Mouse (Mus musculus) erythroblast, embryonic 14.5 days (primary cell): ENCODE measurements at regions not wholly inside any gene's neighbourhood (a gene's known extent, or its start where the extent isn't known, plus 50 kb on each side); places are given as distances from the start of the nearest gene placed in this dataset.
"Not testable (repeated sequence)": the region's sequence is repeated elsewhere in the genome, so short reads cannot be mapped to it uniquely, and the experiment has no call there.

ENCODE experiments used
- H3K27me3 ChIP-seq: 2 replicates; pipeline ENCODE4 v1.6.1; 2012; ENCODE audit warnings: inconsistent platforms; ENCODE audit not compliant: control insufficient read depth
- H3K36me3 ChIP-seq: 2 replicates; pipeline ENCODE4 v1.6.1; 2012; ENCODE audit warnings: mild to moderate bottlenecking, inconsistent platforms; ENCODE audit not compliant: control insufficient read depth
- H3K4me1 ChIP-seq: 2 replicates; pipeline ENCODE4 v1.6.1; 2012; ENCODE audit warnings: inconsistent platforms; ENCODE audit not compliant: control insufficient read depth
- H3K4me3 ChIP-seq: replicated peaks from 2 replicates; pipeline ENCODE3; 2012; ENCODE audit warnings: moderate library complexity, mild to moderate bottlenecking, inconsistent platforms
- H3K9me3 ChIP-seq: 2 replicates; pipeline ENCODE4 v1.6.1; 2012; ENCODE audit warnings: low read length, inconsistent platforms, mixed read lengths; ENCODE audit not compliant: control insufficient read depth
- GATA1 ChIP-seq: IDR thresholded peaks from 2 replicates; pipeline ENCODE4 v1.6.1; 2012; ENCODE audit warnings: low read length, inconsistent platforms, mixed read lengths
- TAL1 ChIP-seq: IDR thresholded peaks from 3 replicates; pipeline ENCODE4 v1.6.1; 2012; ENCODE audit warnings: low read length, inconsistent platforms, mixed read lengths

- Histone ChIP-seq H3K36me3 (no peaks in the 10 kb centered on the region), H3K4me3 (no peak overlapping the region), H3K9me3 (no peaks in the 10 kb centered on the region), H3K4me1 (no peaks in the 10 kb centered on the region), H3K27me3 (no peaks in the 10 kb centered on the region)
- TF ChIP-seq GATA1 (no peak), TAL1 (no peak)
Measured at GRCm38 (mm10) chr14:54014628-54015027, 239.3 kb downstream of the Dad1 start.

- TF ChIP-seq GATA1, result no peak
- TF ChIP-seq TAL1, result no peak
- Histone ChIP-seq H3K27me3 (no peaks in the 10 kb centered on the region), H3K36me3 (no peaks in the 10 kb centered on the region), H3K9me3 (no peaks in the 10 kb centered on the region), H3K4me3 (no peak overlapping the region), H3K4me1 (no peaks in the 10 kb centered on the region)
Measured at GRCm38 (mm10) chr14:54002083-54002482, 251.8 kb downstream of the Dad1 start.

DNA sequence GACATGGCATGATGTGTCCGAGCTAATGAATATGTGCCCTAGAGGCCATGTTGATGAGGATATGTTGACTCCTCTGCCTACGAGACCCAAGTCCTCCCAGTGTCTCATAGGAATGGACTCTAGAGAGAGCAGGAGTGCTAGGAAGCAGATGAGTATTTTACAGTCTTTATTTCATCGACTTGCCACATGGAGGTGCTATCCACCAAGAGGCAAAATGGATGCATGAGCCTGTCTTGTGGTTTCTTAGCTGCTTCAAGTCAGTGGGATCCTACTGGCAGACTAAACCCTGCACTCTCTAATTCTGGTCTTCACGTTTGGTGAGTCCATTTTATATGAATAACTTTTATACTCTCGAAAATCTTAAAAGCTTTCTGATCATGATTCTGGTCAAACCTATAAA lies 253.4 kb downstream of the Dad1 start:
- H3K4me1 ChIP-seq, result no peaks in the 10 kb centered on the region
- no peak overlapping the region for H3K4me3 ChIP-seq
- H3K27me3 ChIP-seq, result no peaks in the 10 kb centered on the region
- H3K36me3 ChIP-seq, result no peaks in the 10 kb centered on the region
- H3K9me3 ChIP-seq, result no peaks in the 10 kb centered on the region
- TF ChIP-seq GATA1, result no peak
- TF ChIP-seq TAL1, result no peak

DNA sequence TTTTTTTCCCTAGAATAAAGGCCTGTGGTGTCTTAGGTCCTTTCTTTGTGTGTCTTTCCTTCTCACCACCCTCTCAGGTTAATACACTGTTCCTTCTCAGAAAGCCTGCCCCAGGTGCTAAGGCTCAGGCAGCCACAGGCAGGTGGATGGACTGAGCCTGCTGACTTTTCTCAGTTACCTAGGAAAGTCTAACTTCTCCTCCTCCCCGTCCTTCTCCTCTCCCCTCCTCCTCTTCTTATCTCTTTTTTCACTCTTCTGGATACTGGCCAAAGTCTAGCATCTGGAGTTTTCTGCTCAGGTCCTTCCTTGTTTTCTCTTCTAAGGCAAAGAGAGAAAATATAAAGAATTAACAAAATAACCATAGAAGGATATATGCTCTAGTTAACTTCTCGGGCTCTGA lies 260.5 kb downstream of the Dad1 start:
- Histone ChIP-seq H3K36me3 (no peaks in the 10 kb centered on the region), H3K27me3 (no peaks in the 10 kb centered on the region), H3K9me3 (no peaks in the 10 kb centered on the region), H3K4me1 (no peaks in the 10 kb centered on the region), H3K4me3 (no peak overlapping the region)
- no peak for TF ChIP-seq GATA1
- no peak for TF ChIP-seq TAL1

DNA sequence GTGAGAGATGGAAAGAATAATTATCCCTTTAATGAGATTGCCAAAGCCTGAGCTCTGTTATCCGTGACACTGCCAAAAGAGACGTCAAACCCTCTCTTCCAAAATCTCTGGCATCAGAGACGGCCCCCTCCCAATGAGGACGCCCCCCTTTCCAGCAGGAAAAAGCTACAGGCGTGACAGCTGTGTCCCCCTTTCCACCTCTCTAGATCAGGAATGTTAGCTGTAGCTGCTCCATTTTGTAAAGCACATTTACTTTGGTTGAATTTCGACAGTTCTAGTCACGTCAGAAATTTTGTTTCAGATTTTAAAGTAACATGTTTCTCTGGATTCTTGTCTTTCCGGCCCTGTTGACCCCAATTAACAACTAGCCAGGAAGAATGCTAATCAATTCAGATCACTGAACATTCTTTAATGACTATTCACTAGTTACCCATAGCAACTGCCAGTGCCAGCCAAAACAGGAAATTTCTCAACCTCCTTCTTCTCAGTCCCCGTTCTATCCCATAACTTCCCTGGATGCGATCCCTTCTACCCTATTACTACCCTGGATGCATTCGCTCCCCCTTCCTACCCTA lies 261.1 kb downstream of the Dad1 start:
- Histone ChIP-seq H3K4me1 (no peaks in the 10 kb centered on the region), H3K4me3 (no peak overlapping the region), H3K27me3 (no peaks in the 10 kb centered on the region), H3K9me3 (no peaks in the 10 kb centered on the region), H3K36me3 (no peaks in the 10 kb centered on the region)
- TF ChIP-seq GATA1, result no peak
- TF ChIP-seq TAL1, result no peak

- no peaks in the 10 kb centered on the region for H3K27me3 ChIP-seq
- H3K36me3 ChIP-seq, result no peaks in the 10 kb centered on the region
- H3K4me1 ChIP-seq, result no peaks in the 10 kb centered on the region
- no peaks in the 10 kb centered on the region for H3K9me3 ChIP-seq
- TF ChIP-seq TAL1 (no peak), GATA1 (no peak)
- no peak overlapping the region for H3K4me3 ChIP-seq
Measured at GRCm38 (mm10) chr14:53991390-53991789, 262.5 kb downstream of the Dad1 start.

DNA sequence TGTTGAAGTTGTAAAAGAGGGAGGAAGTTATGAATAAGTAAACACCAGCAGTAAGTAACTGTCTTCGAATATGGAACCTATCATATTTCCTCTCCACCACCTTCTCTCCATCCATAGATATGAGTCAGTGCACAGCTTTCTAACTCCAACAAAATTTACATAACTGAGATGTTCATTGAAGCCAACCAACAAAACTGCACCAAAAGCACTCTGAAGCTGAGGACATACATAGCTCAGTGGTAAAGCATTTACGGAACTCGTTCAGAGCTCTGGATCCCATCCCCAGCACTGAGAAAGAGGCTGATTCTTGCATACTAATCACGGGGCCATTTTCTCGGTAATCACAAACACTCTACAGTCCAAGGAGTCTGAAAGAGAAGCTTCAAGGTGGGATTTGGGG lies 273.1 kb downstream of the Dad1 start:
- Histone ChIP-seq H3K36me3 (no peaks in the 10 kb centered on the region), H3K4me1 (no peaks in the 10 kb centered on the region), H3K9me3 (no peaks in the 10 kb centered on the region), H3K4me3 (no peak overlapping the region), H3K27me3 (no peaks in the 10 kb centered on the region)
- TF ChIP-seq GATA1, result no peak
- no peak for TF ChIP-seq TAL1

GRCm38 (mm10) chr14:53961426-53961825 lies 292.5 kb downstream of the Dad1 start:
- H3K4me1 ChIP-seq, H3K4me3 ChIP-seq, H3K9me3 ChIP-seq, H3K27me3 ChIP-seq, H3K36me3 ChIP-seq: not testable (repeated sequence)

- Histone ChIP-seq H3K4me3 (no peak overlapping the region), H3K9me3 (no peaks in the 10 kb centered on the region), H3K27me3 (no peaks in the 10 kb centered on the region), H3K36me3 (no peaks in the 10 kb centered on the region), H3K4me1 (no peaks in the 10 kb centered on the region)
- TF ChIP-seq TAL1 (no peak), GATA1 (no peak)
Measured at GRCm38 (mm10) chr14:53960779-53961178, 293.1 kb downstream of the Dad1 start.

DNA sequence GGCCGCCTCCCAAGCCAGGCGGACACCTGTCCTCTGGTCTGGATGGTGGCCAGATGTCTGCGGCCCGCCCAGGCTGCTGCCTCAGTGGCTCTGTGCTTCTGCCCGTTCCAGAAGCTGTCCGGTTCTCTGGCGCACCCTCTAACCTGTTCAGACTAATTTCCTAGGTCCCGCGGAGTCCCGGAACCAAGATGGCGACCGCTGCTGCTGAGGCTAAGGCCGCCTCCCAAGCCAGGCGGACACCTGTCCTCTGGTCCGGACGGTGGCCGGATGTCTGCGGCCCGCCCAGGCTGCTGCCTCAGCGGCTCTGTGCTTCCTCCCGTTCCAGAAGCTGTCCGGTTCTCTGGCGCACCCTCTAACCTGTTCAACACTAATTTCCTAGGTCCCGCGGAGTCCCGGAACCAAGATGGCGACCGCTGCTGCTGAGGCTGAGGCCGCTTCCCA lies 318.1 kb downstream of the Dad1 start:
- H3K4me3 ChIP-seq, H3K36me3 ChIP-seq: not testable (repeated sequence)

DNA sequence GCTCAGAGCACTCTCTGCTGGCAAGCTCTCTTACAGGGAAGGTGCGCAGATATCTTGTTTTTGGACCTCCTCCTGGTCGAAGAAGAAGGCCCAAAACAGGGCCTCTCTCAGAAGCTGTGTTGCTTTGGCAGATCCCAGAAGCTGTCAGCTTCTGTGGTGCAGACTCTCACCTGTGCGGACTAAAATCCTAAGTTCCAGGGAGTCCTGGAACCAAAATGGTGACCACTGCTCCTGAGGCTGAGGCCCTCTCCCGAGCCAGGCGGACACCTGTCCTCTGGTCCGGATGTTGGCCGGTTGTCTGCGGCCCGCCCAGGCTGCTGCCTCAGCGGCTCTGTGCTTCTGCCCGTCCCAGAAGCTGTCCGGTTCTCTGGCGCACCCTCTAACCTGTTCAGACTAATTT lies 318.6 kb downstream of the Dad1 start:
- H3K27me3 ChIP-seq, H3K36me3 ChIP-seq, H3K9me3 ChIP-seq, H3K4me1 ChIP-seq, H3K4me3 ChIP-seq: not testable (repeated sequence)

More for the DNA sequence above, 318.1 kb downstream of the Dad1 start:
- not testable (repeated sequence) for H3K9me3 ChIP-seq, H3K27me3 ChIP-seq, H3K4me1 ChIP-seq
